Mouse (Mus musculus) cerebellum, postnatal 10 days (tissue): ENCODE measurements at regions not wholly inside any gene's neighbourhood (a gene's known extent, or its start where the extent isn't known, plus 50 kb on each side); places are given as distances from the start of the nearest gene placed in this dataset.

Experiments used
- DNase-seq, 2 experiments: peaks; one replicate each; pipeline ENCODE4 v3.0.0; 2021; ENCODE audit warnings: mixed read lengths in 2 of 2

GRCm38 (mm10) chr2:167847281-167848077, 84.4 kb upstream of the Ptpn1 start:
- peak; percentile 47 to 69 for DNase-seq

GRCm38 (mm10) chr2:167845370-167845769, 86.5 kb upstream of the Ptpn1 start:
- DNase-seq: no peak

- no peak for DNase-seq
These were observed 87.3 kb upstream of the Ptpn1 start for GRCm38 (mm10) chr2:167844556-167844955.

- no peak for DNase-seq
These were observed 87.9 kb upstream of the Ptpn1 start for GRCm38 (mm10) chr2:167843921-167844320.

- DNase-seq: no peak
These were observed 88.9 kb upstream of the Ptpn1 start for GRCm38 (mm10) chr2:167842993-167843392.

- DNase-seq: no peak
These were observed 89.4 kb upstream of the Ptpn1 start for GRCm38 (mm10) chr2:167842473-167842872.

GRCm38 (mm10) chr2:167841339-167842240, 90.3 kb upstream of the Ptpn1 start:
- no peak for DNase-seq

- DNase-seq: no peak
These were observed 91.5 kb upstream of the Ptpn1 start for GRCm38 (mm10) chr2:167840344-167840743.

GRCm38 (mm10) chr2:167839324-167839981, 92.4 kb upstream of the Ptpn1 start:
- no peak for DNase-seq

- DNase-seq: peak; percentile 40 to 45
These were observed 94.3 kb upstream of the Ptpn1 start for GRCm38 (mm10) chr2:167837596-167837995.

GRCm38 (mm10) chr2:167836611-167837010, 95.2 kb upstream of the Ptpn1 start:
- peak; percentile 66 to 73 for DNase-seq

GRCm38 (mm10) chr2:167834605-167835004, 97.3 kb upstream of the Ptpn1 start:
- peak; percentile 86 to 91 for DNase-seq

- peak; percentile 61 to 64 for DNase-seq
These were observed 98.4 kb upstream of the Ptpn1 start for GRCm38 (mm10) chr2:167833290-167833953.

- peak in 1 of 2 experiments; percentile 31 for DNase-seq
These were observed 100.5 kb upstream of the Ptpn1 start for GRCm38 (mm10) chr2:167831076-167832039.

GRCm38 (mm10) chr2:167828258-167828657, 103.6 kb upstream of the Ptpn1 start:
- DNase-seq: peak; percentile 36 to 51

GRCm38 (mm10) chr2:167826922-167827703, 104.7 kb upstream of the Ptpn1 start:
- peak in 1 of 2 experiments; percentile 29 for DNase-seq

GRCm38 (mm10) chr2:167823513-167823912, 108.3 kb upstream of the Ptpn1 start:
- no peak for DNase-seq

GRCm38 (mm10) chr2:167823044-167823443, 108.8 kb upstream of the Ptpn1 start:
- no peak for DNase-seq

GRCm38 (mm10) chr2:167821186-167821585, 110.7 kb upstream of the Ptpn1 start:
- no peak for DNase-seq

GRCm38 (mm10) chr2:167818799-167819198, 113.1 kb upstream of the Ptpn1 start:
- no peak for DNase-seq
